Mouse (Mus musculus): ENCODE measurements around the gene Sobp.
A peak's percentile ranks its signal among the peaks of the same experiment; 100 is the strongest.

DNA sequence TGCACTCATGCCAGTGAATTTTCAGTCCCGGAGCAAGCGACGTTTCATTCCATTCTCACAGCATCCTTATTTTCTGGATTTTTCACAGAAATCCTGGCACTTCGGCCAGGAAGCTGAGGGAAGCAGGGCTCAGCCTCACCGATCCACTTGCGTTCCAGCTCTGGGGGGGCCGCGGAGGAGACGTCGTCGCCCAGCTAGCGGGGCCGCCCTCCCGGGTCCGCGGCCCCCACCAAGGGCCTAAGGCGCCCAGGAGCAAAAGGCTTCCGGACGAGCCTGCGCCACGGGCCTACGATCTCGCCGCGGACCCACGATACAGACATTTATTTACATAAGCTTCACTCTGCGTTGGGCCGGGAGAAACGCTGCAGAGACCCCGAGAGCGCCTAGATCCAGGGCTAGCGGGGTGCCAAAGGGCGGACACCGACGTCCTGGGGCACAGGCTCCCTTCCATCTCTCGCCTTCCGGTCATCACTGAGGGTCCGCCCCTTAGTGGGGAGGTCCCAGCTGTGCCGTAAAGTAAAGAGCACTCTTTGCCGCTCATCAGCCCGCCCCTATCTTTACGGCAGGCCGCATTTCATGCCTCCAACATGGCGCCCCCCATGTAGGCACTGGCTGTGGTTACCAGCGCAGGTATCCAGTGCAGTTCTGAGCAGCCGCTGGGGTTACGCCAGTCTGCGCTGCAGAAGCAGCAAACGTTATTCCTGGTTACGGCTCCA is 46.7 kb upstream of the Sobp start, which contains the start of gene Pdss2:
- TF ChIP-seq CHD2 (IDR thresholded peaks at IDR 0.05; ENCODE audit: low read depth, low read length), result no peak
- TF ChIP-seq ZC3H11A (IDR thresholded peaks at IDR 0.05; ENCODE audit: borderline replicate concordance, low read depth, low read length), result no peak
- peak; percentile 77 for TF ChIP-seq HCFC1 (IDR thresholded peaks at IDR 0.05; ENCODE audit: borderline replicate concordance, insufficient read depth, low read length)
- TF ChIP-seq ZNF384 (IDR thresholded peaks at IDR 0.05; ENCODE audit: low read depth, low read length), result no peak
